Mouse (Mus musculus): ENCODE measurements around the gene Casp8ap2.
A peak's percentile ranks its signal among the peaks of the same experiment; 100 is the strongest.

Casp8ap2 gene

GRCm38 (mm10) chr4:32668291-32668690 lies 53.0 kb downstream of the Casp8ap2 start:
- peak; percentile 30 for DNase-seq (ENCODE audit: low read depth, low spot score)

- peak; percentile 15 for DNase-seq (ENCODE audit: low read depth, low spot score)
Observed at GRCm38 (mm10) chr4:32669825-32670224, 54.6 kb downstream of the Casp8ap2 start.

- DNase-seq (ENCODE audit: low read depth, low spot score) = no peak
Observed at GRCm38 (mm10) chr4:32674025-32674424, 58.8 kb downstream of the Casp8ap2 start.

- DNase-seq (ENCODE audit: low read depth, low spot score) = no peak
Observed at GRCm38 (mm10) chr4:32677471-32677870, 62.2 kb downstream of the Casp8ap2 start.

- peak; percentile 49 for DNase-seq (ENCODE audit: low read depth, low spot score)
Observed at GRCm38 (mm10) chr4:32680843-32681242, 65.6 kb downstream of the Casp8ap2 start.

GRCm38 (mm10) chr4:32682471-32682870 lies 67.2 kb downstream of the Casp8ap2 start:
- DNase-seq (ENCODE audit: low read depth, low spot score) = no peak

- no peak for DNase-seq (ENCODE audit: low read depth, low spot score)
Observed at GRCm38 (mm10) chr4:32683061-32683582, 67.9 kb downstream of the Casp8ap2 start.
